Mouse (Mus musculus): ENCODE measurements around the gene Golga4.

DNA sequence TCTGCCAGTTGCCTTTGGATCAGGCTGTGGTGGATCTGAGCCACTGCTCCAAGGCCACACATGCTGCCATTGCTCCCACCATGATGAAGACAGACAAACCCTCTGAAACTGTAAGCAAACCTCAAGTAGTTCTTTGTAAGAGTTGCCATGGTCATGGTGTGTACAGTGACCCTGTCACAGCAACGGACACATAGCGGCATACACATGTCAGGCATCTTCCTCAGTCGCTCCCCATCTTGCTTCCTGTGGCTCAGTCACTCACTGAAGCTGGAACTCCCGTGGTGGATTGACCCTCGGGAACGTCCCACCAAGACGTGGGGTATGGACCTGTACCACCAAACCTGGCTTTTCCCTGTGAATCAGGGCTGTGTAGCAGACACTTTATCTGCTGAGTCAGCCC, 57.8 kb downstream of the Golga4 start:
- TF ChIP-seq EP300 (IDR thresholded peaks at IDR 0.05) (no peak), CTCF (IDR thresholded peaks at IDR 0.05) (no peak)

Measured in lung, postnatal 0 days (tissue).